Mouse (Mus musculus) small intestine, adult 2 months (tissue): ENCODE measurements at regions not wholly inside any gene's neighbourhood (a gene's known extent, or its start where the extent isn't known, plus 50 kb on each side); places are given as distances from the start of the nearest gene placed in this dataset.

ENCODE experiments used
- H3K27ac ChIP-seq: fragments of 200-500 bp; 2 replicates; pipeline ENCODE4 v1.5.1; 2012; ENCODE audit warnings: low read depth, low read length, control low read depth, inconsistent platforms; ENCODE audit not compliant: insufficient read depth
- H3K27me3 ChIP-seq: fragments of 200-500 bp; 2 replicates; pipeline ENCODE4 v1.6.1; 2012; ENCODE audit warnings: mild to moderate bottlenecking, moderate library complexity, low read length, inconsistent platforms; ENCODE audit not compliant: control insufficient read depth, insufficient read depth
- H3K36me3 ChIP-seq: fragments of 200-500 bp; 2 replicates; pipeline ENCODE4 v1.6.1; 2012; ENCODE audit warnings: mild to moderate bottlenecking, low read length, control low read depth, inconsistent platforms; ENCODE audit not compliant: control insufficient read depth, insufficient read depth
- H3K4me1 ChIP-seq: fragments of 200-500 bp; 2 replicates; pipeline ENCODE4 v1.6.1; 2012; ENCODE audit warnings: low read length, inconsistent platforms, mixed read lengths; ENCODE audit not compliant: control insufficient read depth, insufficient read depth, insufficient read length
- H3K4me3 ChIP-seq: fragments of 200-500 bp; 2 replicates; pipeline ENCODE4 v1.5.1; 2012; ENCODE audit warnings: low read depth, mild to moderate bottlenecking, control low read depth, inconsistent platforms, low read length, moderate library complexity
- CTCF ChIP-seq: fragments of 200-500 bp; IDR thresholded peaks from 2 replicates; pipeline ENCODE4 v1.5.1; 2012; ENCODE audit warnings: low read depth, mild to moderate bottlenecking, control low read depth, inconsistent platforms, low read length, moderate library complexity, mixed read lengths; ENCODE audit not compliant: insufficient replicate concordance, insufficient read length; ENCODE audit errors: extremely low read depth
- POLR2A ChIP-seq: fragments of 200-500 bp; IDR thresholded peaks from 2 replicates; pipeline ENCODE4 v1.6.1; 2012; ENCODE audit warnings: low read depth, mild to moderate bottlenecking, control low read depth, inconsistent platforms, low read length, moderate library complexity
- WGBS: fragments of 180-500 bp; shearing (Covaris S2); methylation state at CpG from one replicate; pipeline ENCODE4 v1.1.7; 2018; 5-methylcytosine and 5-hydroxymethylcytosine counted together

DNA sequence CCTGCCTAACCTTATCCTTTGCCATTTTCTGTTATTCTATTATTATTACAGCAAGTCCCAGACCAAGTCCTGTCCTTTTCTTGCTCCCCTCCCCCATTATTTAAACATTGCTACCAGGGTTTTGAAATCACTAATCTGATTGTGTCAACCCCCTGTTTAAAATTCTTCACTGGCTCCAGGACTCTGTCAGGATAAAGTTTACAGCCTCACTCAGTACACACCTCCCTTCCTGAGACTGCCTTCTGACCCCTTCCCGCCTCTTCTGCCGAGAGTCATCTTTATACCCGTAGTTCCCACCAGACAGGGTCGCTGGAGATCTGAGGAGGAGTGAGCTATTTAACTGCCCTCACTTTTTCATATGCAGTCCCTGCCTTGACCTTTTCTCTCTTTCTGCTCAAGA is 110.3 kb upstream of the Syt6 start:
- Histone ChIP-seq H3K27ac (no peak overlapping the region), H3K36me3 (no peaks in the 10 kb centered on the region), H3K4me1 (no peaks in the 10 kb centered on the region), H3K4me3 (no peak overlapping the region), H3K27me3 (no peaks in the 10 kb centered on the region)
- TF ChIP-seq POLR2A = no peak
- TF ChIP-seq CTCF = no peak
- WGBS = 14% methylated on average over 4 of the region's 4 CpGs

- TF ChIP-seq CTCF = no peak
- no peak for TF ChIP-seq POLR2A
- Histone ChIP-seq H3K4me1 (no peaks in the 10 kb centered on the region), H3K4me3 (no peak overlapping the region), H3K36me3 (no peaks in the 10 kb centered on the region), H3K27ac (no peak overlapping the region), H3K27me3 (no peaks in the 10 kb centered on the region)
- WGBS = 44% methylated on average over 7 of the region's 7 CpGs
These were observed 109.8 kb upstream of the Syt6 start for GRCm38 (mm10) chr3:103465132-103465690.

GRCm38 (mm10) chr3:103465948-103466347 is 109.1 kb upstream of the Syt6 start:
- Histone ChIP-seq H3K4me1 (no peaks in the 10 kb centered on the region), H3K4me3 (no peak overlapping the region), H3K36me3 (no peaks in the 10 kb centered on the region), H3K27ac (no peak overlapping the region), H3K27me3 (no peaks in the 10 kb centered on the region)
- TF ChIP-seq CTCF = no peak
- TF ChIP-seq POLR2A = no peak
- WGBS = 72% methylated on average over 2 of the region's 2 CpGs

GRCm38 (mm10) chr3:103470586-103471400 is 104.2 kb upstream of the Syt6 start:
- WGBS = 89% methylated on average over 15 of the region's 15 CpGs
- Histone ChIP-seq H3K4me1 (no peaks in the 10 kb centered on the region; the same call in 1 of the 2 replicates), H3K27ac (no peak overlapping the region), H3K4me3 (no peak overlapping the region), H3K36me3 (no peaks in the 10 kb centered on the region), H3K27me3 (no peaks in the 10 kb centered on the region)
- TF ChIP-seq POLR2A (no peak), CTCF (no peak)

GRCm38 (mm10) chr3:103472598-103472997 is 102.4 kb upstream of the Syt6 start:
- H3K36me3 ChIP-seq = no peaks in the 10 kb centered on the region
- H3K4me1 ChIP-seq = no peaks in the 10 kb centered on the region; the same call in 1 of the 2 replicates
- no peaks in the 10 kb centered on the region for H3K27me3 ChIP-seq
- WGBS = 77% methylated on average over 10 of the region's 10 CpGs
- no peak overlapping the region for H3K27ac ChIP-seq
- TF ChIP-seq POLR2A = no peak
- TF ChIP-seq CTCF = no peak
- H3K4me3 ChIP-seq = no peak overlapping the region

DNA sequence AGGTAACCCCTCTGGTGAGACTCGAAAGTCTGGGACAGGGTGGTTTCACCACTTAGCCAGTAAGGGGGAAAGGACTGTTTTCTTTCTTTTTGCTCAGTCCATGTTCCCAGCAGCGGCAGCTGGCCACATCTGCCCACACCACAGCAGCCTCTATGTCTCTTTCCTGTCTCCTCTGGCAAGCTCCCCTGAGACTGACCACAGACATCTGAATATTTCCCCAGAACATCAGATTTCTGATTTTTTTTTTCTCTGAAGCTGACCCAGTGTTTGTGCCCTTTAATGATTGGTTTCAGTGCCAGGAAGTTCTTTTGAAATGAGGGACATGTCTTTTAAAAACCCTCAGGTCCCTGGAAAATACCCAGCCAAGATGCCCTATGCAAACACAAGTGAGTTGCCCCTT is 101.7 kb upstream of the Syt6 start:
- Histone ChIP-seq H3K27me3 (no peaks in the 10 kb centered on the region), H3K36me3 (no peaks in the 10 kb centered on the region), H3K27ac (peak overlapping the region; percentile 55; the same call in 1 of the 2 replicates), H3K4me3 (no peak overlapping the region), H3K4me1 (no peaks in the 10 kb centered on the region; the same call in 1 of the 2 replicates)
- WGBS = 53% methylated on average over 2 of the region's 2 CpGs
- TF ChIP-seq POLR2A = no peak
- TF ChIP-seq CTCF = no peak

DNA sequence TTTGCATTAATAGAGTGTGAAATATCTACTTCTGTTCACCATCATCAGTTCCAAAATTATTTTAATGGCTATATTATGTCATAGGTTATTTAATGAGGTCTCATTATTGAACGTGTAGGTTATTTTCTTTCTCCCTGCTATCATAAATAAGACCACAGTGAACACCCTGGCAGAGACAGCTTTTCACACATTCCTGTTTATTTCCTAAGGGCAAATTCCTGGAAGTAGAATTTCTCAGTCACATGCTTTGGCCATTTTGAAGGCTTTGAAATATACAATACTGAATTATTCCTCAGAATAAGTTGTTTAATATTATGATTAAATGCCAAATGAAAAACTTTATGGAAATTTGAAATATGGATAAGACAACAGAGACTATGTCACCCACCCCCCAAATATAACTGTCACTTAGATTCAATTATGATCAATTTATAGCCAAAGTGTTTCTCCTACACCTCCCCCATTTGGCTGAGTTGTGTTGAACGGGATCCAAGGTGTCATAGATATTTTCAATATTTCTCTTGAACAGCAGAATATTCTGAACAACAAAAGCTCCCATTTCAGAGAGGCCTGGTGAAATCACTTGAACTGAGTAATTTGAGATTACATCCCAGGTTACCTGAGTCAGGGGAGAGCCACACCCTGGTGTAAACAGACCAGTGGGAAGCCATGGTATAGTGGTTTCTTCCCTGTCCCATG is 95.0 kb upstream of the Syt6 start:
- H3K27me3 ChIP-seq = no peaks in the 10 kb centered on the region
- 56% methylated on average over 2 of the region's 2 CpGs for whole genome bisulfite sequencing
- H3K4me3 ChIP-seq = no peak overlapping the region
- H3K4me1 ChIP-seq = no peaks in the 10 kb centered on the region
- no peak overlapping the region for H3K27ac ChIP-seq
- TF ChIP-seq CTCF (no peak), POLR2A (no peak)
- H3K36me3 ChIP-seq = no peaks in the 10 kb centered on the region
